Mouse (Mus musculus): ENCODE data around the gene Agl. TPM values are rescaled to one million over a fixed set of nuclear protein-coding genes. Genes with fewer than 3 reads are reported as not detected.
"Not testable (repeated sequence)": the region's sequence is repeated elsewhere in the genome, so short reads cannot be mapped to it uniquely, and the experiment has no call there.

The Agl gene
- polyA plus RNA-seq, 1 experiment from 2014 or later: 121 TPM

DNA sequence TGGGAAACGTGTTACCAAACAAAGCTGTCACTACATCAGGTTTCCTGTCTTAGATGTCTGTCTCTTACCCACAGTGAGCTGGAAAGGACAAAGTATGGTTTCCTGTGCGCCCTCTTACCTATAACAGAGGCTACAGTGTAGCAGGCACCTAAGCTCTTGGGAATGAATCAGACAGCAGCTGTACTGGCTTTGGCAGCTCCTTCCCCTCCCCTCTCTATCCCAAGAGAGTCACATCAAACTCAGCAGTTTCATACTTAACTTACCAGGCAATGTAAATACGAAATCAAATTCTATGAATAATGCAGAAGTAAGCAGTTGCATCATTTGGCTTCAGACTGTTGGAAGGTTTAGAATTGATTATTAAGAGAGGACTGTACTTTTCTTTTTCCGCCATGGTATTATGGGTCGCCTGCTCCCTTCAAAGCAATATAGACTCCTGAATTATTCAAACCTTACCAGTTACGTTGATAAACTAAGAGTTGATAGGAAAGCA is 7.4 kb upstream of the Agl start:
- peaks cover 0 to 14% of the 10 kb centered on the region in 2 experiments; a peak in 2 of 4 replicates for H3K4me1 ChIP-seq (ENCODE audit: control insufficient read depth in 2 of 2, insufficient read depth in 2 of 2, low read length in 2 of 2)
- H3K4me3 ChIP-seq (ENCODE audit: control insufficient read depth in 1 of 2, insufficient read depth in 1 of 2, low read depth in 1 of 2, low read length in 2 of 2): no peak overlapping the region
- no peaks in the 10 kb centered on the region for H3K36me3 ChIP-seq (ENCODE audit: control insufficient read depth, insufficient read depth, low read length)
- H3K9ac ChIP-seq (ENCODE audit: low read length): no peak overlapping the region
- no peak overlapping the region for H3K27ac ChIP-seq (replicated peaks in 1 of 2; ENCODE audit: control insufficient read depth in 1 of 2, insufficient read depth in 1 of 2, low read depth in 2 of 2, low read length in 2 of 2)
- no peaks in the 10 kb centered on the region for H3K27me3 ChIP-seq (ENCODE audit: control insufficient read depth, insufficient read depth, low read length)
- no peaks in the 10 kb centered on the region for H3K9me3 ChIP-seq (ENCODE audit: control insufficient read depth, low read length)
- ATAC-seq (ENCODE audit: insufficient number of reproducible peaks, insufficient read depth, low FRiP score, low read depth): no peak
- 81% methylated on average over 6 of the region's 6 CpGs for WGBS
- no peak overlapping the region for H3K4me2 ChIP-seq (ENCODE audit: low read length)

DNA sequence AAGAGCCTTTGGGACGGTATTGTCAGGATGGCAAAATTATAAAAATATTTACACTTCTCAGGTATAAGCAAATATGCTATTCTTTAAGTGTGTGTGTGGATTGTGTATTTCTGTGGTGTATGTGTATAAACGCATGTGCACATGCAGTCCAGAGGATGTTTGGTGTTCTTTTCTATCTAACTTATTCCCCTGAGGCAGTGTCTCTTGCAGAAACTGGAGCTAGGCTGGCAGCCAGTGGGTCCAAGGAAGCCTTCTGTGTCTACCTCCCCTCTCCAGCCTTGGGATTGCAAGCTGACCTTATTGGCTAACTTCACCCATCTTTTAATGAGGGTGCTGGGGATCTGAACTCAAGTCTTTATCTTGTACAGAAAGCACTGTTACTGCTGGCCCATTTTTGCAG is 5.0 kb upstream of the Agl start:
- H3K4me2 ChIP-seq (ENCODE audit: low read length): no peak overlapping the region
- no peak overlapping the region for H3K4me3 ChIP-seq (ENCODE audit: control insufficient read depth in 1 of 2, insufficient read depth in 1 of 2, low read depth in 1 of 2, low read length in 2 of 2)
- H3K4me1 ChIP-seq (ENCODE audit: control insufficient read depth in 2 of 2, insufficient read depth in 2 of 2, low read length in 2 of 2): peaks cover 3 to 20% of the 10 kb centered on the region in 2 experiments
- WGBS: 83% methylated on average over 2 of the region's 2 CpGs
- H3K9ac ChIP-seq (ENCODE audit: low read length): no peak overlapping the region
- no peaks in the 10 kb centered on the region for H3K36me3 ChIP-seq (ENCODE audit: control insufficient read depth, insufficient read depth, low read length)
- ATAC-seq (ENCODE audit: insufficient number of reproducible peaks, insufficient read depth, low FRiP score, low read depth): no peak
- no peak overlapping the region for H3K27ac ChIP-seq (replicated peaks in 1 of 2; ENCODE audit: control insufficient read depth in 1 of 2, insufficient read depth in 1 of 2, low read depth in 2 of 2, low read length in 2 of 2)
- no peaks in the 10 kb centered on the region for H3K27me3 ChIP-seq (ENCODE audit: control insufficient read depth, insufficient read depth, low read length)
- no peaks in the 10 kb centered on the region for H3K9me3 ChIP-seq (ENCODE audit: control insufficient read depth, low read length)

DNA sequence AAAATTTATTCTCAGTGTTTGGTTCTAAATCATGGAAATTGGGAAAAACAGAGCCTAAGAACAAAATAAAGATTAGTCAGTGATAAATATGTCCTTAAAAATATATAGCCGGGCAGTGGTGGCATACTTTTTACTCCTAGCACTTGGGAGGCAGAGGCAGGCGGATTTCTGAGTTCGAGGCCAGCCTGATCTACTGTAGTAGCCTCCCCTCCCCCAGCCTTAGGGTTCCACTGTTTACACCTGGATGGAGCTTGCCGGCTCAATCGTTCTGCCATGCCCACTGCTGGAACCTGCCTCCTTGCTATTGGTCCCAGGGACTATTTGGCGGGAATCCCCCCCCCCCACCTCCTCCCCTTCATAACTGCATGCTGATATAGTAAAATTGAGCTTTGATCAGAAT is 2.4 kb upstream of the Agl start:
- 88% methylated on average over 6 of the region's 6 CpGs for WGBS
- not testable (repeated sequence) for H3K36me3 ChIP-seq (ENCODE audit: control insufficient read depth, insufficient read depth, low read length); H3K9ac ChIP-seq (ENCODE audit: low read length); H3K9me3 ChIP-seq (ENCODE audit: control insufficient read depth, low read length); H3K4me3 ChIP-seq (ENCODE audit: control insufficient read depth in 1 of 2, insufficient read depth in 1 of 2, low read depth in 1 of 2, low read length in 2 of 2); ATAC-seq (ENCODE audit: insufficient number of reproducible peaks, insufficient read depth, low FRiP score, low read depth); H3K4me2 ChIP-seq (ENCODE audit: low read length); H3K27me3 ChIP-seq (ENCODE audit: control insufficient read depth, insufficient read depth, low read length); H3K27ac ChIP-seq (replicated peaks in 1 of 2; ENCODE audit: control insufficient read depth in 1 of 2, insufficient read depth in 1 of 2, low read depth in 2 of 2, low read length in 2 of 2)
- H3K4me1 ChIP-seq (ENCODE audit: control insufficient read depth in 2 of 2, insufficient read depth in 2 of 2, low read length in 2 of 2): peaks cover 3 to 12% of the 10 kb centered on the region in 2 experiments

DNA sequence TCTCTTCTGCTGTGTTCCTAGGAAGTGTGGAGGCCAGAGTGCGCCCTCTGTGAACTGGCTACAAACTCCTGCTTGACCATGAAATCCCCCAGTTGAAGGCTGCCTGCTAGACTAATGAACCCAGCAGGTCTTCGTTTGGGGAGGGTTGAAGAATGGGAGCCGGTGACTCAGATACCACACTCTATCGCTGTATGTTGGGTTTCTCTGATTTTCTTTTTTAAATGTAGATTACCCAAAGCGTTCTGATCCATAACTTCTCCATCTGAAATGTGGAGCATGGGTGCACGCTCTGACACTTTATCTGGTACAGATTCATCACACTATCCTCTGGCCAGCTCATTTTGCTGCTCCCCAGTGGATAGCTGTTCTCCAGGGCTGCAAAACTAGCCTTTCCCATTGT is 1.3 kb upstream of the Agl start:
- peaks cover 3 to 19% of the 10 kb centered on the region in 2 experiments for H3K4me1 ChIP-seq (ENCODE audit: control insufficient read depth in 2 of 2, insufficient read depth in 2 of 2, low read length in 2 of 2)
- ATAC-seq (ENCODE audit: insufficient number of reproducible peaks, insufficient read depth, low FRiP score, low read depth): no peak
- no peak overlapping the region for H3K4me2 ChIP-seq (ENCODE audit: low read length)
- no peaks in the 10 kb centered on the region for H3K27me3 ChIP-seq (ENCODE audit: control insufficient read depth, insufficient read depth, low read length)
- 0 out of 2 replicates have a peak overlapping the region, but pooled peaks have one; percentile 90 for H3K9ac ChIP-seq (ENCODE audit: low read length)
- H3K9me3 ChIP-seq (ENCODE audit: control insufficient read depth, low read length): no peaks in the 10 kb centered on the region
- no peak overlapping the region for H3K4me3 ChIP-seq (ENCODE audit: control insufficient read depth in 1 of 2, insufficient read depth in 1 of 2, low read depth in 1 of 2, low read length in 2 of 2)
- H3K36me3 ChIP-seq (ENCODE audit: control insufficient read depth, insufficient read depth, low read length): peaks cover 12% of the 10 kb centered on the region; the same call in 1 of the 2 replicates
- no peak overlapping the region for H3K27ac ChIP-seq (replicated peaks in 1 of 2; ENCODE audit: control insufficient read depth in 1 of 2, insufficient read depth in 1 of 2, low read depth in 2 of 2, low read length in 2 of 2)
- WGBS: 92% methylated on average over 6 of the region's 6 CpGs

DNA sequence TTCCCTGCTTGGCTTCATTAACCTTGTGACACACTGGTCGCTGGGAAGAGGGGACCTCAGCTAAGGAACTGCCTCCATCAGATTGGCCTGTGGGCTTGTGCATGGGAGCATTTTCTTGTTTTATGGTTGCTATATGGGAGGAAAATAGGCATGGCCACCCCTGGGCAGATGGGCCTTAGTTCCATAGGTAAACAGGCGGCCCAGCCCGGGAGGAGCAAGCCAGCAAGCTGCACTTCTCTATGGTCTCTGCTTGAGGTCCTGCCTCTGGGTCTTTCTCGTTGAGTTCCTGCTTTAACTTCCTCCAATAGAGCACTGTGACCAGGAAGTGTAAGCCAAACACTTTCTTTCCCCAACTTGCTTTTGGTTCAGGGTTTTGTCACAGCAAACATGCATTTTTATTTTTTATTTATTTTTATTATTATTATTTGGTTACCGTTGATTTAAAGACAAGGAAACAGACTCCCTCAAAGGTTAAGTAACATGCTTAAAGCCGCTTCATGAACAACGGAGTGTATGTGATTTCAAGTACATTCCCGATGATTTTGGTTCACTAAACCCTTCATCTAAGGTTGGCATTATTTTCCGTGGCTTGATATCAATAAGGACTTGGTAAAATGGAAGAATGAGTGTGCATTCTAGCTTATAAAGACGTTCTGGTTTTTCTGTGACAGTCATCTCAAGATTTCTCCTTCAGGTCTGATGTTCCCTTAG is 696 bp upstream of the Agl start:
- Histone ChIP-seq H3K27ac (replicated peaks in 1 of 2; ENCODE audit: control insufficient read depth in 1 of 2, insufficient read depth in 1 of 2, low read depth in 2 of 2, low read length in 2 of 2) (peak overlapping the region; percentile 85 to 100), H3K4me3 (ENCODE audit: control insufficient read depth in 1 of 2, insufficient read depth in 1 of 2, low read depth in 1 of 2, low read length in 2 of 2) (peak overlapping the region; percentile 68 to 75), H3K4me1 (ENCODE audit: control insufficient read depth in 2 of 2, insufficient read depth in 2 of 2, low read length in 2 of 2) (peaks cover 3 to 19% of the 10 kb centered on the region in 2 experiments), H3K4me2 (ENCODE audit: low read length) (peak overlapping the region; percentile 67), H3K9ac (ENCODE audit: low read length) (peak overlapping the region; percentile 90), H3K9me3 (ENCODE audit: control insufficient read depth, low read length) (no peaks in the 10 kb centered on the region), H3K36me3 (ENCODE audit: control insufficient read depth, insufficient read depth, low read length) (peaks cover 18% of the 10 kb centered on the region), H3K27me3 (ENCODE audit: control insufficient read depth, insufficient read depth, low read length) (no peaks in the 10 kb centered on the region)
- WGBS: 58% methylated on average over 10 of the region's 10 CpGs
- ATAC-seq (ENCODE audit: insufficient number of reproducible peaks, insufficient read depth, low FRiP score, low read depth): peak; percentile 9; the same call in 1 of the 2 replicates

DNA sequence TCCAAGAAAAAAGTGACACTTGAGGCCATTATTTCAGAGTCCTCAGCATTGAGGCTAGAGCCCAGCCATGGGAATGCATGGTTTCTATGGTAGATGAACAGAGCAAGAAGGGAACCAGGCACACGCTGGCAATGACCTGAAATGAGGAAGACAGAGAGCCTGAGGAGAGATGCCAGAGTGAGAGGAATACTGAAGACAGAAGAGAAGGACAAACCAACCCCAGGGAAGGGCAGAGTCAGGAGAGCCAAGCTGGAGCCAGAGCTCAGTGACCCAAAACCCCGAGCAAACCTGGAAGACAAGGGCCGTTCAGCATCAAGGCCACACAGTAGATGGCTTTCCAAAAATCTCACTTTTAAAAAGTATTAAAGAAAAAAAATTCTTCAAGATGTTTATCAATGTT is 2.1 kb downstream of the Agl start:
- Histone ChIP-seq H3K9me3 (ENCODE audit: control insufficient read depth, low read length) (no peaks in the 10 kb centered on the region), H3K27ac (replicated peaks in 1 of 2; ENCODE audit: control insufficient read depth in 1 of 2, insufficient read depth in 1 of 2, low read depth in 2 of 2, low read length in 2 of 2) (peak overlapping the region; percentile 10 to 29; a peak in 1 of 4 replicates), H3K4me1 (ENCODE audit: control insufficient read depth in 2 of 2, insufficient read depth in 2 of 2, low read length in 2 of 2) (peaks cover 3 to 28% of the 10 kb centered on the region in 2 experiments), H3K27me3 (ENCODE audit: control insufficient read depth, insufficient read depth, low read length) (no peaks in the 10 kb centered on the region), H3K9ac (ENCODE audit: low read length) (peak overlapping the region; percentile 90), H3K4me2 (ENCODE audit: low read length) (peak overlapping the region; percentile 67), H3K36me3 (ENCODE audit: control insufficient read depth, insufficient read depth, low read length) (peaks cover 33% of the 10 kb centered on the region), H3K4me3 (ENCODE audit: control insufficient read depth in 1 of 2, insufficient read depth in 1 of 2, low read depth in 1 of 2, low read length in 2 of 2) (peak overlapping the region; percentile 19 to 68)
- ATAC-seq (ENCODE audit: insufficient number of reproducible peaks, insufficient read depth, low FRiP score, low read depth): no peak
- 68% methylated on average over 3 of the region's 3 CpGs for WGBS

DNA sequence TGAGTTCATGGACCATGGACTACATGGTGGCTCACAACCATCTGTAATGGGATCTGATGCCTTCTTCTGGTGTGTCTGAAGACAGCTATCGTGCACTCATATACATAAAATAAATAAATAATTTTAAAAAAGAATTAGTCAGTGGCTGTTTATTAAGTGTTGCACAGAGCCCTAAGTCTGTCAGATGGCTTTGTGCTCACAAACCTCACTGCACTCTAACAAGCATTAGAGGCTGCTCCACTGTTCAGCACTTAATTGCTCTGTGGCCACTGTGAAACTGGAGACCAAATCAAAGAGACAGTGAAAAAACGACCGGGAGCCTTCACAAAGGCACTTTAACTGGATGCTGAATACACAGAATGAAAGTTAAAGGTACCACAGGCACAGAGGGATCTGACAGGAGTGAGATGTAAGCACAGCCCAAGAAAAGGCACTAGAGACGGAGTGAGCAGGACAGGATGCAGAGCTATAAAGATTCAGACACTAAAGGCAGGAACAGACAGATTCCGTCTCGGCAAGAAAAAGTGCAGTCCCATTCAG is 3.1 kb downstream of the Agl start:
- 50% methylated on average over 6 of the region's 6 CpGs for WGBS
- H3K9ac ChIP-seq (ENCODE audit: low read length): peak overlapping the region; percentile 64

More for the DNA sequence above, 3.1 kb downstream of the Agl start:
- H3K36me3 ChIP-seq (ENCODE audit: control insufficient read depth, insufficient read depth, low read length): peaks cover 42% of the 10 kb centered on the region
- H3K27me3 ChIP-seq (ENCODE audit: control insufficient read depth, insufficient read depth, low read length): no peaks in the 10 kb centered on the region
- ATAC-seq (ENCODE audit: insufficient number of reproducible peaks, insufficient read depth, low FRiP score, low read depth): no peak
- H3K27ac ChIP-seq (replicated peaks in 1 of 2; ENCODE audit: control insufficient read depth in 1 of 2, insufficient read depth in 1 of 2, low read depth in 2 of 2, low read length in 2 of 2): peak overlapping the region; percentile 25 to 54; a peak in 3 of 4 replicates
- peak overlapping the region; percentile 67 for H3K4me2 ChIP-seq (ENCODE audit: low read length)
- peaks cover 3 to 30% of the 10 kb centered on the region in 2 experiments for H3K4me1 ChIP-seq (ENCODE audit: control insufficient read depth in 2 of 2, insufficient read depth in 2 of 2, low read length in 2 of 2)
- no peaks in the 10 kb centered on the region for H3K9me3 ChIP-seq (ENCODE audit: control insufficient read depth, low read length)
- H3K4me3 ChIP-seq (ENCODE audit: control insufficient read depth in 1 of 2, insufficient read depth in 1 of 2, low read depth in 1 of 2, low read length in 2 of 2): peak overlapping the region; percentile 29 to 68
